Mouse (Mus musculus) myocyte (in vitro differentiated cells): ENCODE results near the gene Islr2.

Experiments used
- CEBPB ChIP-seq: IDR thresholded peaks from 2 replicates; pipeline ENCODE4 v1.6.1; 2011; ENCODE audit warnings: mild to moderate bottlenecking, moderate library complexity; ENCODE audit not compliant: poor library complexity, insufficient read depth, severe bottlenecking
- E2F4 ChIP-seq: IDR thresholded peaks from one replicate; pipeline ENCODE4 v1.6.1; 2011; ENCODE audit warnings: mild to moderate bottlenecking, control low read depth, moderate library complexity; ENCODE audit not compliant: insufficient read depth
- MAX ChIP-seq: IDR thresholded peaks from one replicate; pipeline ENCODE4 v1.6.1; 2011; ENCODE audit warnings: low read depth, mild to moderate bottlenecking, control low read depth
- MYOD1 ChIP-seq, 3 experiments: IDR thresholded peaks; one replicate each; pipeline ENCODE4 v1.6.1; 2011; ENCODE audit warnings: control low read depth in 2 of 3, low read depth in 2 of 3, mild to moderate bottlenecking in 2 of 3, moderate library complexity in 1 of 3; ENCODE audit not compliant: insufficient read length in 2 of 3, control insufficient read depth in 1 of 3
- MYOG ChIP-seq, 3 experiments: IDR thresholded peaks; one replicate each; pipeline ENCODE4 v1.6.1; 2011; ENCODE audit warnings: control low read depth in 2 of 3, low read depth in 2 of 3, mild to moderate bottlenecking in 2 of 3; ENCODE audit not compliant: insufficient read length in 2 of 3, control insufficient read depth in 1 of 3, insufficient read depth in 1 of 3
- POLR2A ChIP-seq: IDR thresholded peaks from one replicate; pipeline ENCODE4 v1.6.1; 2011; ENCODE audit warnings: low read depth, mild to moderate bottlenecking, control low read depth, moderate library complexity; ENCODE audit not compliant: insufficient read length
- POLR2AphosphoS2 ChIP-seq: IDR thresholded peaks from one replicate; pipeline ENCODE4 v1.6.1; 2011; ENCODE audit warnings: low read depth, control low read depth; ENCODE audit not compliant: insufficient read length
- REST ChIP-seq: IDR thresholded peaks from one replicate; pipeline ENCODE4 v1.6.1; 2011; ENCODE audit warnings: mild to moderate bottlenecking, control low read depth, moderate library complexity; ENCODE audit not compliant: insufficient read depth, insufficient read length
- SRF ChIP-seq: IDR thresholded peaks from one replicate; pipeline ENCODE4 v1.6.1; 2011; ENCODE audit warnings: low read depth; ENCODE audit not compliant: control insufficient read depth, insufficient read length
- TCF12 ChIP-seq: IDR thresholded peaks from one replicate; pipeline ENCODE4 v1.6.1; 2011; ENCODE audit warnings: mild to moderate bottlenecking, control low read depth; ENCODE audit not compliant: poor library complexity, insufficient read depth, severe bottlenecking
- TCF3 ChIP-seq: IDR thresholded peaks from one replicate; pipeline ENCODE4 v1.6.1; 2011; ENCODE audit warnings: low read depth, control low read depth; ENCODE audit not compliant: insufficient read length
- USF1 ChIP-seq: IDR thresholded peaks from one replicate; pipeline ENCODE4 v1.6.1; 2011; ENCODE audit warnings: low read depth, mild to moderate bottlenecking, control low read depth, moderate library complexity

- peak; percentile 61; the same call in 1 of the 2 replicates for TF ChIP-seq CEBPB
- no peak for TF ChIP-seq MYOD1 (IDR thresholded peaks at IDR 0.05; ENCODE audit: control insufficient read depth in 1 of 3, insufficient read length in 2 of 3, low read depth in 2 of 3)
- no peak for TF ChIP-seq POLR2A
- TF ChIP-seq TCF12, result no peak
- no peak for TF ChIP-seq MAX
- no peak for TF ChIP-seq USF1
- TF ChIP-seq MYOG (IDR thresholded peaks at IDR 0.05; ENCODE audit: control insufficient read depth in 1 of 3, insufficient read depth in 1 of 3, insufficient read length in 2 of 3, low read depth in 2 of 3), result no peak
- TF ChIP-seq SRF, result no peak
- no peak for TF ChIP-seq TCF3
- no peak for TF ChIP-seq POLR2AphosphoS2
- no peak for TF ChIP-seq E2F4
- no peak for TF ChIP-seq REST
Measured at GRCm38 (mm10) chr9:58214519-58215180, 10.5 kb upstream of the Islr2 start.
